Mouse (Mus musculus): ENCODE measurements at regions not wholly inside any gene's neighbourhood (a gene's known extent, or its start where the extent isn't known, plus 50 kb on each side); places are given as distances from the start of the nearest gene placed in this dataset.

GRCm38 (mm10) chr14:48804098-48804497 lies 130.5 kb upstream of the Otx2 start:
- no peaks in the 10 kb centered on the region for H3K4me1 ChIP-seq (replicated peaks; ENCODE audit: low read depth, low read length)
- no peak overlapping the region for H3K4me3 ChIP-seq (replicated peaks; ENCODE audit: low read length)
- H3K36me3 ChIP-seq (ENCODE audit: insufficient read depth, low read length): no peaks in the 10 kb centered on the region
- TF ChIP-seq POU5F1 (IDR thresholded peaks at IDR 0.05; ENCODE audit: borderline replicate concordance, low read length) (no peak), NANOG (IDR thresholded peaks at IDR 0.05; ENCODE audit: borderline replicate concordance, low read length) (no peak), CTCF (conservative IDR thresholded peaks at IDR 0.05; ENCODE audit: low read length) (no peak)
- H3K27me3 ChIP-seq (ENCODE audit: insufficient read depth, low read length): no peaks in the 10 kb centered on the region
- H3K9me3 ChIP-seq (ENCODE audit: low read length): no peaks in the 10 kb centered on the region

- Histone ChIP-seq H3K9me3 (ENCODE audit: low read length) (no peaks in the 10 kb centered on the region), H3K36me3 (ENCODE audit: insufficient read depth, low read length) (no peaks in the 10 kb centered on the region), H3K4me1 (replicated peaks; ENCODE audit: low read depth, low read length) (no peaks in the 10 kb centered on the region), H3K4me3 (replicated peaks; ENCODE audit: low read length) (no peak overlapping the region), H3K27me3 (ENCODE audit: insufficient read depth, low read length) (no peaks in the 10 kb centered on the region)
- TF ChIP-seq NANOG (IDR thresholded peaks at IDR 0.05; ENCODE audit: borderline replicate concordance, low read length): no peak
- TF ChIP-seq POU5F1 (IDR thresholded peaks at IDR 0.05; ENCODE audit: borderline replicate concordance, low read length): no peak
- TF ChIP-seq CTCF (conservative IDR thresholded peaks at IDR 0.05; ENCODE audit: low read length): no peak
Observed at GRCm38 (mm10) chr14:48801283-48801682, 127.7 kb upstream of the Otx2 start.

GRCm38 (mm10) chr14:48800857-48801256 lies 127.2 kb upstream of the Otx2 start:
- no peaks in the 10 kb centered on the region for H3K27me3 ChIP-seq (ENCODE audit: insufficient read depth, low read length)
- no peak overlapping the region for H3K4me3 ChIP-seq (replicated peaks; ENCODE audit: low read length)
- H3K4me1 ChIP-seq (replicated peaks; ENCODE audit: low read depth, low read length): no peaks in the 10 kb centered on the region
- no peaks in the 10 kb centered on the region for H3K36me3 ChIP-seq (ENCODE audit: insufficient read depth, low read length)
- TF ChIP-seq CTCF (conservative IDR thresholded peaks at IDR 0.05; ENCODE audit: low read length): no peak
- TF ChIP-seq NANOG (IDR thresholded peaks at IDR 0.05; ENCODE audit: borderline replicate concordance, low read length): no peak
- TF ChIP-seq POU5F1 (IDR thresholded peaks at IDR 0.05; ENCODE audit: borderline replicate concordance, low read length): no peak
- H3K9me3 ChIP-seq (ENCODE audit: low read length): no peaks in the 10 kb centered on the region

- TF ChIP-seq NANOG (IDR thresholded peaks at IDR 0.05; ENCODE audit: borderline replicate concordance, low read length): no peak
- TF ChIP-seq POU5F1 (IDR thresholded peaks at IDR 0.05; ENCODE audit: borderline replicate concordance, low read length): no peak
- TF ChIP-seq CTCF (conservative IDR thresholded peaks at IDR 0.05; ENCODE audit: low read length): no peak
- Histone ChIP-seq H3K9me3 (ENCODE audit: low read length) (no peaks in the 10 kb centered on the region), H3K4me1 (replicated peaks; ENCODE audit: low read depth, low read length) (peaks cover 1% of the 10 kb centered on the region; the same call in 1 of the 2 replicates), H3K4me3 (replicated peaks; ENCODE audit: low read length) (no peak overlapping the region), H3K36me3 (ENCODE audit: insufficient read depth, low read length) (no peaks in the 10 kb centered on the region), H3K27me3 (ENCODE audit: insufficient read depth, low read length) (no peaks in the 10 kb centered on the region)
Observed at GRCm38 (mm10) chr14:48800100-48800449, 126.5 kb upstream of the Otx2 start.

GRCm38 (mm10) chr14:48799442-48800099 lies 126.0 kb upstream of the Otx2 start:
- no peak overlapping the region for H3K4me3 ChIP-seq (replicated peaks; ENCODE audit: low read length)
- TF ChIP-seq NANOG (IDR thresholded peaks at IDR 0.05; ENCODE audit: borderline replicate concordance, low read length) (no peak), POU5F1 (IDR thresholded peaks at IDR 0.05; ENCODE audit: borderline replicate concordance, low read length) (no peak), CTCF (conservative IDR thresholded peaks at IDR 0.05; ENCODE audit: low read length) (no peak)
- H3K9me3 ChIP-seq (ENCODE audit: low read length): no peaks in the 10 kb centered on the region
- no peaks in the 10 kb centered on the region for H3K27me3 ChIP-seq (ENCODE audit: insufficient read depth, low read length)
- H3K36me3 ChIP-seq (ENCODE audit: insufficient read depth, low read length): no peaks in the 10 kb centered on the region
- H3K4me1 ChIP-seq (replicated peaks; ENCODE audit: low read depth, low read length): peaks cover 6% of the 10 kb centered on the region

- Histone ChIP-seq H3K27me3 (ENCODE audit: insufficient read depth, low read length) (0 out of 2 replicates have a peak, but pooled peaks cover 2% of the 10 kb centered on the region), H3K36me3 (ENCODE audit: insufficient read depth, low read length) (no peaks in the 10 kb centered on the region), H3K4me3 (replicated peaks; ENCODE audit: low read length) (no peak overlapping the region), H3K4me1 (replicated peaks; ENCODE audit: low read depth, low read length) (peaks cover 7% of the 10 kb centered on the region), H3K9me3 (ENCODE audit: low read length) (no peaks in the 10 kb centered on the region)
- TF ChIP-seq CTCF (conservative IDR thresholded peaks at IDR 0.05; ENCODE audit: low read length): no peak
- no peak for TF ChIP-seq POU5F1 (IDR thresholded peaks at IDR 0.05; ENCODE audit: borderline replicate concordance, low read length)
- no peak for TF ChIP-seq NANOG (IDR thresholded peaks at IDR 0.05; ENCODE audit: borderline replicate concordance, low read length)
Observed at GRCm38 (mm10) chr14:48791507-48791906, 117.9 kb upstream of the Otx2 start.

GRCm38 (mm10) chr14:48779327-48779726 lies 105.7 kb upstream of the Otx2 start:
- H3K36me3 ChIP-seq (ENCODE audit: insufficient read depth, low read length): no peaks in the 10 kb centered on the region
- no peaks in the 10 kb centered on the region for H3K4me1 ChIP-seq (replicated peaks; ENCODE audit: low read depth, low read length)
- peaks cover 11% of the 10 kb centered on the region; the same call in 1 of the 2 replicates for H3K27me3 ChIP-seq (ENCODE audit: insufficient read depth, low read length)
- H3K9me3 ChIP-seq (ENCODE audit: low read length): no peaks in the 10 kb centered on the region
- TF ChIP-seq POU5F1 (IDR thresholded peaks at IDR 0.05; ENCODE audit: borderline replicate concordance, low read length): no peak
- TF ChIP-seq CTCF (conservative IDR thresholded peaks at IDR 0.05; ENCODE audit: low read length): no peak; the same call in 1 of the 2 replicates
- no peak for TF ChIP-seq NANOG (IDR thresholded peaks at IDR 0.05; ENCODE audit: borderline replicate concordance, low read length)
- H3K4me3 ChIP-seq (replicated peaks; ENCODE audit: low read length): no peak overlapping the region

- Histone ChIP-seq H3K4me1 (replicated peaks; ENCODE audit: low read depth, low read length) (peaks cover 4% of the 10 kb centered on the region; the same call in 1 of the 2 replicates), H3K36me3 (ENCODE audit: insufficient read depth, low read length) (no peaks in the 10 kb centered on the region), H3K4me3 (replicated peaks; ENCODE audit: low read length) (no peak overlapping the region), H3K27me3 (ENCODE audit: insufficient read depth, low read length) (0 out of 2 replicates have a peak, but pooled peaks cover 3% of the 10 kb centered on the region), H3K9me3 (ENCODE audit: low read length) (no peaks in the 10 kb centered on the region)
- TF ChIP-seq POU5F1 (IDR thresholded peaks at IDR 0.05; ENCODE audit: borderline replicate concordance, low read length) (no peak), CTCF (conservative IDR thresholded peaks at IDR 0.05; ENCODE audit: low read length) (no peak), NANOG (IDR thresholded peaks at IDR 0.05; ENCODE audit: borderline replicate concordance, low read length) (no peak)
Observed at GRCm38 (mm10) chr14:48770832-48771231, 97.2 kb upstream of the Otx2 start.

GRCm38 (mm10) chr14:48762691-48763090 lies 89.1 kb upstream of the Otx2 start:
- H3K9me3 ChIP-seq (ENCODE audit: low read length): no peaks in the 10 kb centered on the region
- peaks cover 12% of the 10 kb centered on the region for H3K27me3 ChIP-seq (ENCODE audit: insufficient read depth, low read length)
- H3K36me3 ChIP-seq (ENCODE audit: insufficient read depth, low read length): no peaks in the 10 kb centered on the region
- TF ChIP-seq POU5F1 (IDR thresholded peaks at IDR 0.05; ENCODE audit: borderline replicate concordance, low read length): no peak
- no peak for TF ChIP-seq NANOG (IDR thresholded peaks at IDR 0.05; ENCODE audit: borderline replicate concordance, low read length)
- TF ChIP-seq CTCF (conservative IDR thresholded peaks at IDR 0.05; ENCODE audit: low read length): no peak
- no peak overlapping the region for H3K4me3 ChIP-seq (replicated peaks; ENCODE audit: low read length)
- peaks cover 4% of the 10 kb centered on the region; the same call in 1 of the 2 replicates for H3K4me1 ChIP-seq (replicated peaks; ENCODE audit: low read depth, low read length)
